Mouse (Mus musculus): ENCODE results near the gene Ppp6r3. TPM values are rescaled to one million over a fixed set of nuclear protein-coding genes. Genes with fewer than 3 reads are reported as not detected.

Gene Ppp6r3
- total RNA-seq (2012; rRNA removed), result 104 and 117 TPM in 2 replicates

GRCm38 (mm10) chr19:3575632-3576384, at the start of gene Ppp6r3:
Gene Ppp6r3, minus strand, starts transcription at chr19:3575749.
- Histone ChIP-seq H3K4me3 (ENCODE audit: insufficient read depth in 1 of 2, low read depth in 1 of 2, low read length in 2 of 2, poor library complexity in 1 of 2, severe bottlenecking in 1 of 2) (peak within 1 kb of the TSS; percentile 93 to 100), H3K9ac (ENCODE audit: insufficient read depth, low read depth, low read length, poor library complexity, severe bottlenecking) (peak within 1 kb of the TSS; percentile 99), H3K9me3 (ENCODE audit: control insufficient read depth, insufficient read depth, low read depth, low read length) (no peaks in the 10 kb centered on the region), H3K27ac (ENCODE audit: insufficient read depth, low read depth, low read length, poor library complexity, severe bottlenecking) (peak within 1 kb of the TSS; percentile 90), H3K4me1 (ENCODE audit: control insufficient read depth in 2 of 2, insufficient read depth in 2 of 2, low read length in 2 of 2, poor library complexity in 1 of 2) (peaks cover 5 to 20% of the 10 kb centered on the region in 2 experiments; a peak in 3 of 4 replicates), H3K36me3 (ENCODE audit: control insufficient read depth, insufficient read depth, low read length, poor library complexity, severe bottlenecking) (no peaks in the 10 kb centered on the region)
- DNase-seq (ENCODE audit: low read depth, low spot score), result peak; percentile 99
- in situ Hi-C loops (cut with MboI; ENCODE audit: low sequenced_read_pairs in 2 of 2, unreplicated experiment in 2 of 2), result no loop called here
- TF ChIP-seq ZNF384 (IDR thresholded peaks at IDR 0.05; ENCODE audit: low read depth, low read length) (no peak), HCFC1 (IDR thresholded peaks at IDR 0.05; ENCODE audit: borderline replicate concordance, insufficient read depth, low read length) (peak; percentile 68; the same call in 1 of the 2 replicates), ZC3H11A (IDR thresholded peaks at IDR 0.05; ENCODE audit: borderline replicate concordance, low read depth, low read length) (no peak), CHD2 (IDR thresholded peaks at IDR 0.05; ENCODE audit: low read depth, low read length) (peak; percentile 90), MAFK (IDR thresholded peaks at IDR 0.05; ENCODE audit: insufficient read depth, low read depth, low read length) (peak; percentile 85)

GRCm38 (mm10) chr19:3625111-3625510, 49.6 kb upstream of the Ppp6r3 start:
- Histone ChIP-seq H3K4me3 (ENCODE audit: insufficient read depth in 1 of 2, low read depth in 1 of 2, low read length in 2 of 2, poor library complexity in 1 of 2, severe bottlenecking in 1 of 2) (no peak overlapping the region), H3K9me3 (ENCODE audit: control insufficient read depth, insufficient read depth, low read depth, low read length) (no peaks in the 10 kb centered on the region), H3K4me1 (ENCODE audit: control insufficient read depth in 2 of 2, insufficient read depth in 2 of 2, low read length in 2 of 2, poor library complexity in 1 of 2) (no peaks in the 10 kb centered on the region; a peak in 1 of 4 replicates), H3K27ac (ENCODE audit: insufficient read depth, low read depth, low read length, poor library complexity, severe bottlenecking) (no peak overlapping the region), H3K9ac (ENCODE audit: insufficient read depth, low read depth, low read length, poor library complexity, severe bottlenecking) (no peak overlapping the region), H3K36me3 (ENCODE audit: control insufficient read depth, insufficient read depth, low read length, poor library complexity, severe bottlenecking) (peaks cover 35% of the 10 kb centered on the region; the same call in 1 of the 2 replicates)
- in situ Hi-C loops (cut with MboI; ENCODE audit: low sequenced_read_pairs in 2 of 2, unreplicated experiment in 2 of 2), result no loop called here
- TF ChIP-seq HCFC1 (IDR thresholded peaks at IDR 0.05; ENCODE audit: borderline replicate concordance, insufficient read depth, low read length) (no peak), ZNF384 (IDR thresholded peaks at IDR 0.05; ENCODE audit: low read depth, low read length) (no peak), CHD2 (IDR thresholded peaks at IDR 0.05; ENCODE audit: low read depth, low read length) (no peak), MAFK (IDR thresholded peaks at IDR 0.05; ENCODE audit: insufficient read depth, low read depth, low read length) (no peak), ZC3H11A (IDR thresholded peaks at IDR 0.05; ENCODE audit: borderline replicate concordance, low read depth, low read length) (no peak)
- no peak for DNase-seq (ENCODE audit: low read depth, low spot score)

GRCm38 (mm10) chr19:3623824-3624223, 48.3 kb upstream of the Ppp6r3 start:
- H3K4me1 ChIP-seq (ENCODE audit: control insufficient read depth in 2 of 2, insufficient read depth in 2 of 2, low read length in 2 of 2, poor library complexity in 1 of 2), result no peaks in the 10 kb centered on the region; a peak in 1 of 4 replicates
- in situ Hi-C loops (cut with MboI; ENCODE audit: low sequenced_read_pairs in 2 of 2, unreplicated experiment in 2 of 2), result no loop called here
- no peak overlapping the region for H3K9ac ChIP-seq (ENCODE audit: insufficient read depth, low read depth, low read length, poor library complexity, severe bottlenecking)
- no peak overlapping the region for H3K4me3 ChIP-seq (ENCODE audit: insufficient read depth in 1 of 2, low read depth in 1 of 2, low read length in 2 of 2, poor library complexity in 1 of 2, severe bottlenecking in 1 of 2)
- peak; percentile 61 for DNase-seq (ENCODE audit: low read depth, low spot score)
- TF ChIP-seq HCFC1 (IDR thresholded peaks at IDR 0.05; ENCODE audit: borderline replicate concordance, insufficient read depth, low read length) (no peak), MAFK (IDR thresholded peaks at IDR 0.05; ENCODE audit: insufficient read depth, low read depth, low read length) (no peak), ZNF384 (IDR thresholded peaks at IDR 0.05; ENCODE audit: low read depth, low read length) (no peak), CHD2 (IDR thresholded peaks at IDR 0.05; ENCODE audit: low read depth, low read length) (no peak), ZC3H11A (IDR thresholded peaks at IDR 0.05; ENCODE audit: borderline replicate concordance, low read depth, low read length) (no peak)
- H3K9me3 ChIP-seq (ENCODE audit: control insufficient read depth, insufficient read depth, low read depth, low read length), result no peaks in the 10 kb centered on the region
- peaks cover 32% of the 10 kb centered on the region; the same call in 1 of the 2 replicates for H3K36me3 ChIP-seq (ENCODE audit: control insufficient read depth, insufficient read depth, low read length, poor library complexity, severe bottlenecking)
- no peak overlapping the region for H3K27ac ChIP-seq (ENCODE audit: insufficient read depth, low read depth, low read length, poor library complexity, severe bottlenecking)

GRCm38 (mm10) chr19:3623294-3623693, 47.7 kb upstream of the Ppp6r3 start:
- in situ Hi-C loops (cut with MboI; ENCODE audit: low sequenced_read_pairs in 2 of 2, unreplicated experiment in 2 of 2), result no loop called here
- H3K36me3 ChIP-seq (ENCODE audit: control insufficient read depth, insufficient read depth, low read length, poor library complexity, severe bottlenecking), result peaks cover 32% of the 10 kb centered on the region; the same call in 1 of the 2 replicates
- DNase-seq (ENCODE audit: low read depth, low spot score), result no peak
- TF ChIP-seq MAFK (IDR thresholded peaks at IDR 0.05; ENCODE audit: insufficient read depth, low read depth, low read length), result no peak
- TF ChIP-seq ZNF384 (IDR thresholded peaks at IDR 0.05; ENCODE audit: low read depth, low read length), result peak; percentile 58
- no peaks in the 10 kb centered on the region for H3K9me3 ChIP-seq (ENCODE audit: control insufficient read depth, insufficient read depth, low read depth, low read length)
- no peak overlapping the region for H3K4me3 ChIP-seq (ENCODE audit: insufficient read depth in 1 of 2, low read depth in 1 of 2, low read length in 2 of 2, poor library complexity in 1 of 2, severe bottlenecking in 1 of 2)
- H3K9ac ChIP-seq (ENCODE audit: insufficient read depth, low read depth, low read length, poor library complexity, severe bottlenecking), result no peak overlapping the region
- H3K4me1 ChIP-seq (ENCODE audit: control insufficient read depth in 2 of 2, insufficient read depth in 2 of 2, low read length in 2 of 2, poor library complexity in 1 of 2), result no peaks in the 10 kb centered on the region; a peak in 1 of 4 replicates
- H3K27ac ChIP-seq (ENCODE audit: insufficient read depth, low read depth, low read length, poor library complexity, severe bottlenecking), result no peak overlapping the region

Measured in ES-E14 (cell line).